Mouse (Mus musculus): ENCODE measurements around the gene Ppie.

- no peak for TF ChIP-seq CTCF (IDR thresholded peaks at IDR 0.05; ENCODE audit: low read depth, low read length)
- TF ChIP-seq GATA1 (IDR thresholded peaks at IDR 0.05; ENCODE audit: borderline replicate concordance, low read length) = no peak
Measured at GRCm38 (mm10) chr4:123112216-123112764, 27.5 kb downstream of the Ppie start.
